Mouse (Mus musculus): ENCODE data around the gene Bub1b.

GRCm38 (mm10) chr2:118638686-118639085 lies 40.7 kb downstream of the Bub1b start:
- TF ChIP-seq CTCF (conservative IDR thresholded peaks at IDR 0.05; ENCODE audit: insufficient read depth, insufficient read length, low read depth, low read length) (no peak), POLR2A (IDR thresholded peaks at IDR 0.05; ENCODE audit: low read depth, low read length) (no peak)
